Mouse (Mus musculus): Measurements from ENCODE around the gene Pomp.
"Not testable (repeated sequence)": the region's sequence is repeated elsewhere in the genome, so short reads cannot be mapped to it uniquely, and the experiment has no call there.

Pomp gene

DNA sequence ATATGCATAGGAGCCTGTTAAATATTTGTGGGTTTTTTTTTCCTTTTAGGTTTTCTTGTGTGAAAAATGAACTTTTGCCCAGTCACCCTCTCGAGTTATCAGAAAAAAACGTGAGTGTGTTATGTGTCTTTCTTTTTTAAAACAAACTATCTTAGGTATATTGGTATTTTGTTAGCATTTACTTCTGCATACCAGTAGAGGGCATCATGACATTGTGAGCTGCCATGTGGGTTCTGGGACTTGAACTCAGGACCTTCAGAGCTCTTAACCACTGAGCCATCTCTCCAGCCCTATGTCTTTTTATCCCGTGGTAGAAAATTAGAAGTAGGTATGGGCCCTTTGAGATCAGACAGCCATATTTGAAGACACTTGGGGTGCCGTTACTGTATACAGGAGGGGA is 8.4 kb downstream of the Pomp start:
- DNase-seq = no peak

DNA sequence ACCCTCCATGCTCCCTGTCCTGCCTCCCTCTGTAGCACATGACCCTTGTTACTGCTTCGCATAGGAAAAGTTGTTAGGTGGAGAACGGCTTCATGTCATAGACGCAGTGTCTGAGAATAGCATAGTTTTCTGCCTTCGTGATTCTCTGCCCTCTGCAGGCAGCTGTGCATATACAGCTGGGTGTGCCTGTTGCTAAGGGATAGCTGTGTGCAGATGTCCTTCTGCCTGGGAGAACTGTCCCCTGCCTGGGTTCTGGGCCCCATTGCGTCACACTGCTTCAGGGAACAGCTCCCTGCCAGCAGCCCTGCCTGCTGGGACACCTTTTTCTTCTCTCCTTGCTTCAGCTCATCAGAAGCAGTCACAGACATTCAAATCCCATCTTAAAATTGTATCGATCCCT is 9.3 kb downstream of the Pomp start:
- DNase-seq = no peak

DNA sequence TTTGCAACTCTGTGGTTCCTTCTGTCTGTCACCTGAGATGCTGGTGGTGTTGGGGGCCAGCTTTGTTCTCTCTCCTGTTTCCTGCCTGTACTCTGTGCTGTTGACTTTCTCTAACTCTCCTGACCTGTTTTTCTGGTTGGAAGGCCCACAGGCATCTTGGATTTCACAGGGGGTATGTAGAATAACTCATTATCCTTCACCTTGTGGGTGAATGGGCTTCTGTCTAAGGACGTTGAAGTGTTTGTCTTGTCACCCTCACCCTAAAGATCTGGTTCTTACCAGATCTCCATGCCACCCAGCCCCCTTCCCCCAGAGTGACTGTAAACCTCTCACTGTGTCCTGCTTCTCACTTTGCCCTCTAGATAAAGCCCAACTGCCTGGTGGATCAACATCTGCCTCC is 10.0 kb downstream of the Pomp start:
- DNase-seq = no peak

DNA sequence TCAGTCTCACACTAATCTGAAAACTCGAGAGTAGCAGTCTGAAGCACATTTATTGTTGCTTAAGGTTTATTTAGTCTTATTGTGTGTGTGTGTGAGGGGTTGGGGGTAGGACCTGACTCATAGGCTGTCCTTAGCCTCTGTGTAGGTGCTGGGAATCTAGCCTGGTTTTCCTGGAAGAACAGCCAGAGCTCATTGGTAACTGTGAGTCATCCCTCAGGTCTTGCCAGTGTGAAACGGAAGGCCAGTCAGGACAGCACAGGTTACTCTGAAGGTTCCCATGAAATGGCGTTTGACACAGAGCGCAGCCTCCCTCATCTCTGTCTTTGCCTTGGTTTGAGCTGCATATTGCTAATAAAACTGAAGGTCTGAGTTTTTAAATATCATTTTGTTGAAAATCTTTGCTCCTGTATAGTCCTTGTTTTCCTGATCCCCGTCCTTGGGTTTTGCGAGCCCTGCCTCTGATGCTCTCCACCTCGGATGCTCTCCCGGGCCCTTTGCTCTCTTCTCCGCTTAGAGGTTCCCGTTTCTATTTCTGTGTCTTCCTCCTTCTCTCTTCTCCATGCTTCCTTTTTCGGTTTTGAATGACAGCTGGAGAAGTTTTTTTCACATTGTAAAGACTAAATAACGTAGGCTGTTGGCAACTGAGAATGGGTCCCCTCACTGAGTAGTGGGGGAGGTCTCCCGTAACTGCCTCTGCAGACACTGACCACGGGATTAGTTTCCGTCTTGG is 11.0 kb downstream of the Pomp start:
- DNase-seq = no peak

DNA sequence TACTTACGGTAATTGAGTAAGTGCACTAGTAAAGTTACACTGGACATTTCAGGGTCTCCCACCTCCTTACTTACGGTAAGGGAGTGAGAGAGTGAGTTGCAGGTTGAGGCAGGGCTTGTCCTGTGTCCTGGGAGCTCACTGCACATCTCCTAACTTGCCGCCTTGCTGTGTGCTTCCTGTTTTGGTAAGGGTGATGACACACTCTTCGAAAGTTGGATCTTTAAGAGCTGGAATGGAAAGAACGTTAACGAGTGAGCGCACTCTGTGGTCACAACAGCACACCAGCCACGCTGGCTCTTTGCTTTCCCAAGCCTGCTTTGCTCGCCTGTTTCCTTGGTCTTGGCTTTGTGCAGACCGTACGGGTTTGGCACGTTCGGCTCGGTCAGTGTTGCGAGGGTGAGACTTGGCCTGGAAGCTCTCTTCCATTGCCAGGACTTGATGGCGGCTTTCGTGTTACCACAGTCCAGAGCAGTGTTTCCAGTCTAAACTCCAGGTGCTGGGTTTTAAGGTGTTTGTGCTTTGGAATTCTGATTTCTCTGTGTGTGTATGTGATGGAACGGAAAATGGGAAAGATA is 14.3 kb downstream of the Pomp start:
- DNase-seq = no peak

DNA sequence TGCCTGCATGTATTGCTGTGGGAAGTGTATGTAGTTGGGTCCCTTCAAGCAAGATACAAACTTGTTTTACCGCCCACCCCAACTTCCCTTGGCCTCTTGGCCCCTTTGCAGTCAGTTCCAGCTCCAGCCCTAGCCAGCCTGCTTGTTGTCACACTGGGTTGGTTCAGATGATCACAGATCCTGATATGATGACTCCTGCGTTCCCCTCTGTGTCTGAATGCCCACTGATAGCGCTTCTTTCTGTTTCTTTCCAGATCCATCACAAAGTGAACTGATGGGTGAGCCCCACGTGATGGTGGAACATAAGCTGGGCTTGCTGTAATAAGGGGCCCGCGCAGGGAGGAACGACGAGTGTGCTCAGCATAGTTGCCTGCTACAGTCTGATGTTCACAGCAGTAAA is 14.9 kb downstream of the Pomp start:
- DNase-seq = no peak

DNA sequence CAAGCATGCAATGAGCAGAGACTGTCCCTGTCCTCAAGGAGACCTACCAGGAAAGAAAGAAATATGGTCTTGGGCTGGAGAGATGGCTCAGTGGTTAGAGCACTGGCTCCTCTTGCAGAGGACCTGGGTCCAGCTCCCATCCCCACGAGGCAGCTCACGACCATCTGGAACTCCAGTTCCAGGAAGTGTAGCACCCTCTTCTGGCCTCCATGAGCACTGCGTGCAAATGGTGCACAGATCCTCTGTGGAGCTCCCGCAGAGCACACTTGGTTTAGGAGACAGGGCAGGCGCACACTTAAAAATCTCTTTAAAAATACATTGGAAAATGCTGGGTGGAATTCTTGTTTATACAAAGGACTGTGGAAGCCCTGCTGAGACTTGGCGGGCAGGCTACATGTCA is 17.3 kb downstream of the Pomp start:
- DNase-seq = no peak

DNA sequence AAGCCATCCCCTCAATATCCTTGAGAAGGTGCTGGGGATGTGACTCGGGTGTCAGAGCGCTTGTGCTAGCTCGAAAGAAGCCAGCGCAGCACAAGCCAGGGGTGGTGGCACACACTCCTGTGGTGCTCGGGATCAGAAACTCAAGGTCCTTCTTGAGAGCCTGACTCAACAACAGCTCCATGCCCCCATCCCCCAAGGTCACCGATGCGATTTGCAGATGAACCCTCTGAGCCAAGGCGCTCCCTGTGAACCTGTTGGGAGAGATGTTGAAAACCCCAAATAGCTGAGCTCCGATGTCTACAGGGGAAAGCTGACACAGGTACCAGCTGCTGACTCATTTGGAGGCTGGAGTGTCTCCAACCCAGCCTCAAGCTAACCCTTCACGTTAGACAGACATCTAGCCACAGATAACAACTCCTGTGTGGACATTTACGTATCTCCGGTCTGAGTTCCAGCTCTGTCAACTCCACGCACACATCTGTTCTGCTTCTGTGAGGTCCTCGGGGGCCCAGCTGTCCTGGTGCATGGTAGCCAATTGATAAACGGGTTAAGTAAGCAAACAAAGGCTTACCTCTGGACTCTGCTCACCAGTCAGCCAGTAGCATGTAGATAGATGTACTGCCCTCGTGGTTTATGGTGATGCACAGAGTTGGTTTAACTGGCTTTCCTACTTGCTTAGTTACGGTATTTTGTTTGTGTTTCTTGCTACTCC is 19.9 kb downstream of the Pomp start:
- no peak for DNase-seq

DNA sequence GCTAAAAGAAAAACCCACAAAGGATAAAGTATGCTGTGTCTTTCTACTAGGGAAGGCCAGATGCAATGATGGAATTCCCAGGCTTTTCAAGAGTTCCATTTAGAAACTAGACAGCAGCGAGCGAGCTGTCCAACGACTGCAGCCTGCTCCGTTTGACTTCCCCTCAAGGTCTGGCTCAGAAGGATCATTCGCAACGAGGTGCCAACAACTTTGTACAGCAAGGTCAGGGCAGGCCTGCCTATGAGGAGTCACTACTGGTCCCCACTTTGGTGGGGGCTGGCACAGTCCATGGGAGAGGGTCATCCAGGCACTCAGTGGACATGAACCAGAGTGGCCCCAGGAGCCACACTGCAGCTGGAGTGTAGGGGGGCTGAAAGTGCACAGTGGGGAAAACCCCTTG is 23.3 kb downstream of the Pomp start:
- no peak for DNase-seq

DNA sequence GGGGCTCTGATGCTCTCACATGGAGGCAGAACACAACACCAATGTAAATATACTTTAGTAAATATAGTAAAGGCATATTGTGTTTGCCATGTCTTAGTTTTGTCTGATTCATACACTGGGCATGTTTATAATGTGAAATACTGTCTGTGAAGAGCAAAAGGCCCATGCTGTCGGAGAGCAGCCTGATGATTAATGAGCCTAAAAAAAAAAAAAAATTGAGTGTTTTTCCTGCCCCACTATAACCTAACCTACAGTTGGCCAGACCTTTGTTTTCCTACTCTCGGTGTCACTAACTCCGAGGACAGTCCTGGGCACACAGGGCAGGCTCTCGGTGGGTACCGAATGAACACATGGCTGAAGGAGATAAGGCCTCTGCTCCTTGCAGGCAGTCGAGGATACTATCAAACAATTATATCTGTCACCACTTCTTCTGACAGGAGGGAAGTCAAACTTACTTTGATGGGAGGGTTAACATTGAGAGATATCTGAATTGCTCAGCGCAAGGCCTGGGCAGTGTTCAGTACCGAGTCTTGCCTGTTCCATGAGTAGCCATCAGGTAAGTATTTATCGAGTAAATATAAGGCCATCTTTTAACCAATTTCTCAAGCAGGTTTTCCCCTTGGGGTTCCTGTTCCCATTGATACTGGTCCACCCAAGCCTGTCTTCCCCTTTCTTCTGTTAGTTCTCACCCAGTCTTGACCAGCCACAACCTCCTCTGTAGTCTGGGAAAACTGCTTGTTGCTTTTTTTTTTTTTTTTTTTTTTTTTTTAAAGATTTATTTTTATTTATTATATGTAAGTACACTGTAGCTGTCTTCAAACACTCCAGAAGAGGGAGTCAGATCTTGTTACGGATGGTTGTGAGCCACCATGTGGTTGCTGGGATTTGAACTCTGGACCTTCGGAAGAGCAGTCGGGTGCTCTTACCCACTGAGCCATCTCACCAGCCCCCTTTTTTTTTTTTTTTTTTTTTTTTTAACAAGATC is 28.3 kb downstream of the Pomp start:
- DNase-seq = no peak

DNA sequence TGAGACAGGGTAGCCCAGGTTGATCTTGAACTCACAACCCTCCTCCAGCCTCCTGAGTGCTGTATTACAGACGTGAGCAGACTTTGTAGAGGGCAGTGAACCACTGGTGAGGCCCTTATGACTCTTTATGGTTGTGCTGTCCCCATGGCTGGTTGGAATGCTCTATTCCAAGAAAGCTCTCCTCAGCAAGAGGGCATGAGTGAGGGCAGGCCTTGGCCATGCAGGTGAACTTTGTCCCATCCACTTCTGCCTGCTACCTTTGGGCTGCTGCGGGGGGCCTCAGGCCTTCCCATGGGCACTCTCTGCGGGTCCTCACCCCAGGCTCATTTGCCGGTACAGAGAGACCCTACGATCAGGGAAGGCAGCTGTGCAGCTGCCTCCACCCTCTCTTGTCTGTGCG is 32.5 kb downstream of the Pomp start:
- no peak for DNase-seq

DNA sequence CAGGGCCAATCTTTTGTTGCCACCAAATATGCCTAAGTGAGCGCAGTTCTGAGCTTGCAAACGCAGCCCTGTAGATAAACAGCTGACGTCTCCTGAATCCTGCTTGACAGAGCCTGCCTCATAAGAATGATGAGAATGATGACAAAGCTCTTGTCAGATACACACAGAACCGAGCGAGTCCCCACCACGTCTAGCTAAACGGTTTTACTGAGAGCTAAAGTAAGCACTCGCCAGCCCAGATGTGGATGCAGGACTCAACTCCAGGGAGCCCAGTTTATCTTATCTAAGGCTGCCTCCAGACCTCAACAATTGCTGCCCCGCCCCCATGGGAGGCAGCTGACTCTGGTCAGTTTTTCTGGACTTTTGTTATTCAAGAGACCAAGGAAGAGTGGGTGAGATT is 32.9 kb downstream of the Pomp start:
- DNase-seq = peak; percentile 33

DNA sequence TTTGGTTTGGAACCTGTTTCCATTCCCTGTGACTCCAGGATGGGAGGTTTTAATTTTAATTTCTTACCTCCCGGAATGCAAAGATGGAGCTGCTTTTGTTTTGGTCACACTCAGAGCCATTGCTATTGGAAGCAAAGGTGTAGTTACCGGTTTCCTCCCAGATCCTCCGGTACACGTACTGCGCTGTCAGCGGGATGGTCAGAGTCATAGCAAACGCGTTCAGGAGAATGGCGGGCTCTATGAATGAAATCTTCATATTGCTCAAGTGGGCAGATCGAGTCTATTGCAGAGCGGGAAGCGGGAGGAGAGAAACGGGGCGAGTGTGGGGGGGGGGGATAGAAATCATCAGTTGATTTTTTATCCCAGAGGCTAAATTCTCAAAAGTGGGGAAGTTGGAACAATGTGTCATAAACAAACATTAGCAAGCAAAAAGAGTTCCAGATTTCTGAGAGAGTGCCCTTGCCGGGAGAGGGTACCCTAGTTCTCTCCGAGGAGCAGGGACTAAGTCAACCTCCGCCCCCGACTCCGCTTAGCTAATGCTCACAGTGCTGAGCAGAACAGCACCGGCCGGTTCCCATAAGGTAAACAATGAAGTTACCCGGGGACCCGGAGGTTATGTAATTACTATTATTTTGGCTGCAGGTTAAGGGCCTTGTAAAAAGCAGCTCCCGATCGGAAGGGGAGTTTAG is 33.6 kb downstream of the Pomp start:
- DNase-seq = peak; percentile 73

DNA sequence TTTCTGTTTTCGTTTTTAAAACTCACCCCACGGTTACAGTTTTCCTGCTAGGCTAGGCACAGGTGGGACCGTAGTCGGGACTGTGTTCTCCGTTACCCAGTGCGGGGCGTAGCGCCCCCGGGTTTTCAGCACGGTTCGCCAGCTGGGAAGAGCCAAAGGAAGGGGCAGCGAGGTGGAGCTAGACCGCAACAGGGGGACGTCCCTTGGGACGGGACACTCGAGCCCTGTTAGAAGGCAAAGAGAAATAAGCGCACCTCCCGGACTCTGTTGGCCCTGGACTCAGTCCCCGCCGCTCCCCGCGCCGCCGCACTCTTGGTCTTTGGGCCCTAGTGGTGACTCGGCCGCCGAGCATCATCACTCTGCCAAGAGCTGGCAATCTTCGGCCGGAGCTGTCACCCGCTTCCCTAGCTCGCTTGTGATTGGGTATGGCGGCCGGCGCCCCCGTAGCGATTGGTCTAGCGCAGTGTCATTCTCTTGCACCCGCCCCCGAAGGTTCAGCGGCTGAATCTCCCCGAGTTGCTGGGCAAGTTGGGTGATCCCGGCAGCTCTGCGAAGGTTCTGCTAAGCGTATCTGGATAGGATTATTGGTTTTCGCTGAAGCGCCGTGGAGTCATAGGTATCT is 34.3 kb downstream of the Pomp start, which contains the start of gene Slc46a3:
Gene Slc46a3, minus strand, starts transcription at position 361 of the 622 bp plus-strand sequence.
- DNase-seq = peak; percentile 98

DNA sequence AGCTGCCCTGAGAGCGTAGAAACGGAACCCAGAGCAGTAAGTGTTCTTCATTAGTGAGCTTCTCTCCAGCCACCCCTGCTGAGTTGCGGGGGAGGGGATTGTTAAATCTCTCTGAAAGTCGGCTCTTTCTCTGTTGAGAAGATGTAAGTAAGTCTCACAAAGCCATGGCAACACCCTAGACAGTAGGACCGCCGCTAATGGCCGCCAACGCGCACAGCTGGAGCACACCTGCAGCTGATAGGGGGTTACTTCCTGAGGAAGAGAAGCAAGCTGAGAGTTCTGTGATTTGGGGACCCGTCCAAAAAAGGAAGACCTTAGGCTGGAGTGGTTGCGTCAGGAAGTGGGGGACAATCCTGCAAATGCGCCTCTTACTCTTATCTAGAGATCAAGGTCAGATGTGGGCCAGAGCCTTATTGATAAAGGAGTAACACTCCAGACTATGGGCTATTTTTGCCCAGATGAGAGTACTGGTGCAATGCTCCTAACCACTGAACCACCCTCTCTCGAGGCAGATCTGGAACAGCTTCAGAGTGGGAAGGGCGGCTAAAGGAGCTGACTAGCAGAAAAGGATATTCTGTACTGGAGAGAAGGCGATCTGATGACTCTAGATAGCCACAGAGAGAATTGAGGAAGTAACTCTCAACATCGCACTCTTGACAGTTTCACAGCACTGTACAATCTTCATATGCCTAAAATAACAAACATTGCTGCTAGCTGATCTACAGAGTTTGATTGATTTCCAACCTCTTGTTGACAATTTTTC is 35.4 kb downstream of the Pomp start:
- DNase-seq = peak; percentile 58

DNA sequence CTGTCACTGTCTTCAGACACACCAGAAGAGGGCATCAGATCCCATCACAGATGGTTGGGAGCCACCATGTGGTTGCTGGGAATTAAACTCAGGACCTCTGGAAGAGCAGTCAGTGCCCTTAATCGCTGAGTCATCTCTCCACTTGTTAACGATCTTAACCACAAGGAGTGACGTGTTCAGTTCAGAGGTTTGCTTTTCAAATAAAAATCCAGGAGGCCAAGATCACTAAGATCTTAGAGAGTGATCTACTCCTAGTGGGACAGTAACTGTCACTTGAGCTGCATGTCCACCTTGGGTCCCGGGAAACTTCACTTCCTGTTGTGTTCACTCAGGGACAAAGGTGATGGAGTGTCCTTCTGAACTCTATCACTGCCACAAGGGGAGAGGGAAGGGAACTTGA is 36.2 kb downstream of the Pomp start:
- DNase-seq = not testable (repeated sequence)

DNA sequence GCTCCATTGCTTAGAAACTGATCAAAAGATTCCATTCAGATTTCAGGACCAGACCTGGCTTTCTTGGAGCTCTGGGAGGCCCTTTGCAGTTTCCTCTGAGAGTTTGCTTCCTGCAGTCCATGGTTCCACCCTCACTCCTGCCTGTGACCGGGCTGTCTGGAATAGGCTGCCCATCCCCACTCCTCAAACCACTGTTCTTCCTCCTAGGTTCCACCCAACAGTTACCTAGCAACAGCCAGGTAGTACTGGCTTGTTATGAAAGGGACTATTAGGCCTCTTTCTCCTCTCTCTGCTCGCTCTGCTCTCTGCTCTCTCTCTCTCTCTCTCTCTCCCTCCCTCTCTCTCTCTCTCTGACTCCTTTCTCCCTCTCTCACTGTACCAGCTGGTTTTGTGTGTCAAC is 38.0 kb downstream of the Pomp start:
- no peak for DNase-seq

DNA sequence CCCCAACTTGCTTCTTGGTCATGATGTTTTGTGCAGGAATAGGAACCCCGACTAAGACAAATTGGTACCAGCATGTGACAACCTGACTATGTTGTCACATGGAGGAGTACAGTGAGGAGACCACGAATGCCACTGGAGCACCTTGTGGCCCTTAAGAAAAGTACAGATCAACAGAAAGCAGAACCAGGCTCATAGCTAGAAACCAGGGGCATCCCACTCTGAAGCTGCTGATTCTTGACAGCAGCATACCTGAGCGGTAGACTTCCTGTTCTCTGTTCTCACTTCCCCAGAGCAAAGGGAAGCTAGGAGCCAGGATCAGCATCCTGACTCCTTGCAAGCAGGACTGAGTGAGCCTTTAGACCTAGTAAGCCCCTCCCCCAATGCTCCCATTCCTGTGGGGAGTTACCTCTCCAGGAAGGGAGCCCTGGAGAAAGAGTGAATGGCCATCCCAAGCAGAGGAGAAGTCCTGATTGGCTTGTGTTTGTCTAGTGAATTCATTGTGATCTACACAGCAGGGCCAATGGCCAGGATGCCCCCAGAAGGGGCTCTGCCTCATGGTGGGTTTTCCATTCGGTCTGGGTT is 38.8 kb downstream of the Pomp start:
- no peak for DNase-seq

DNA sequence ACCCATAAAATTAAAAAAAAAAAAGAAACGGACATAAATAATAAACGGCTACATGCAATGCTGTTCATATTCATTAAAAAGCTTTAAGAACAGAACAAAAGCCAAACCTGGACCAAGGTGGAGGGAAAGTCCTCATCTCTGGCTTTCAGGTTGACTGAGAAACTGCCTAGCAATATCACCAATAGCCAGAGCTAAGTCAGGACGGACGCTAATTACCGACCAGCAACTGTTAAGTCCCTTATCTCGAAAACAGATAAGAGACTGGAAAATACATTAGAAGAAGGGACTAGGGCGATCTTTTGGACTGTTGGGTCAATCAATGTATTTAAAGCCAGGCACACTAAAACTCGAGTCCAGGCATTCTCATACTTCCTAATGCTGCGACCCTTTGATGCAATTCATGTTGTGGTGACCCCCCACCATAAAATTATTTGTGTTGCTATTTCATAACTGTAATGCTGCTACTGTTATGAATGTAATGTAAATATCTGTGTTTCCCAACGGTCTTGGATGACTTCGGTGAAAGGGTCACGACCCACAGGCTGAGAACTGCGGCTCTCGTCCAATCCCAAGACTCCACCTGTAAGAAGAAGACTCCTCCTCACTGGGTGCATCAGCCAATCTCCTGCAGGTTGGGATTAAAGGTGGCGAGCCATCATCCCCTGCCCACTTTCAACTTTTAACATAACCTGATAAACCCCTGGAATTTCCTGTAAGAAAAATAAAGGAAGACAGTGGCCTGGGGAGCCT is 41.9 kb downstream of the Pomp start:
- no peak for DNase-seq

DNA sequence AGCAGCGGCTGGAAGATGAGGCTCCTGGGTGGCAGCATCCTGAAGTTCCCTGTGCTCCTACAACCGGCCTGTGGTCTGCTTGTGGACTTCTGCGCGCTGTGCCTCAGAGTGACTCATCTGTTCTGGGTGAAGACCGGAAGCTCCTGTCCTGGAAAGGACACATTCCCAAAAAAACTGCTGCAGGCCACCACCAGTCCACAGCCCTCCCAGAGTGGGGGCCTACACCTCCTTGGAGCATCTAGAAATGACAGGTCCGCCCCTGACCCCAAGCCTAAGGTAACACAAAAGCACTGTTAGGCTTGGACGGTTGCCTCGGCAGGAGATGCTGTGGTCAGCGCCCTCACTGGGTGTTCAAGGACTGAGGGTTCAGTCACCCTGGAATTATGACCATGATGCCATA is 42.9 kb downstream of the Pomp start:
- DNase-seq = no peak

Measured in cerebellum, adult 9-10 months (tissue).